Mouse (Mus musculus): Measurements from ENCODE around the gene Ganc. TPM values are rescaled to one million over a fixed set of nuclear protein-coding genes. Genes with fewer than 3 reads are reported as not detected.

Gene Ganc
- 3.6 TPM for polyA plus RNA-seq (2015; fragmentation: Illumina TruSeq; extraction: RNeasy Lipid Tissue Mini Kit (QIAGEN cat#74804); ENCODE audit: insufficient read depth, low read depth, low replicate concordance)

GRCm38 (mm10) chr2:120403653-120403985, at the start of gene Ganc:
Ganc (plus strand) TSS chr2:120403896.

GRCm38 (mm10) chr2:120403986-120404822, 508 bp downstream of the Ganc start, which contains the start of gene Tmem87a:
Tmem87a (minus strand) TSS chr2:120404113.

GRCm38 (mm10) chr2:120455719-120456118, 52.0 kb downstream of the Ganc start, which contains the start of gene Capn3:
Capn3 (plus strand) TSS chr2:120456019.

Other genes starting within 250 kb of the Ganc start
- gene Ehd4, start 249.3 kb upstream of the Ganc start, polyA plus RNA-seq (2015; fragmentation: Illumina TruSeq; extraction: RNeasy Lipid Tissue Mini Kit (QIAGEN cat#74804); ENCODE audit: insufficient read depth, low read depth, low replicate concordance) = 25.8 TPM
- gene Pla2g4e, start 158.6 kb upstream of the Ganc start, polyA plus RNA-seq (2015; fragmentation: Illumina TruSeq; extraction: RNeasy Lipid Tissue Mini Kit (QIAGEN cat#74804); ENCODE audit: insufficient read depth, low read depth, low replicate concordance) = not detected
- gene Pla2g4d, start 114.7 kb upstream of the Ganc start, polyA plus RNA-seq (2015; fragmentation: Illumina TruSeq; extraction: RNeasy Lipid Tissue Mini Kit (QIAGEN cat#74804); ENCODE audit: insufficient read depth, low read depth, low replicate concordance) = not detected
- not detected for gene Pla2g4f, start 89.7 kb upstream of the Ganc start, polyA plus RNA-seq (2015; fragmentation: Illumina TruSeq; extraction: RNeasy Lipid Tissue Mini Kit (QIAGEN cat#74804); ENCODE audit: insufficient read depth, low read depth, low replicate concordance)
- gene Vps39, start 50.8 kb upstream of the Ganc start, polyA plus RNA-seq (2015; fragmentation: Illumina TruSeq; extraction: RNeasy Lipid Tissue Mini Kit (QIAGEN cat#74804); ENCODE audit: insufficient read depth, low read depth, low replicate concordance) = 7.5 TPM
- 9.5 TPM for gene Tmem87a, start 217 bp downstream of the Ganc start, polyA plus RNA-seq (2015; fragmentation: Illumina TruSeq; extraction: RNeasy Lipid Tissue Mini Kit (QIAGEN cat#74804); ENCODE audit: insufficient read depth, low read depth, low replicate concordance)
- 1.00 TPM for gene Capn3, start 52.1 kb downstream of the Ganc start, polyA plus RNA-seq (2015; fragmentation: Illumina TruSeq; extraction: RNeasy Lipid Tissue Mini Kit (QIAGEN cat#74804); ENCODE audit: insufficient read depth, low read depth, low replicate concordance)
- 14.6 TPM for gene Zfp106, start 159.9 kb downstream of the Ganc start, polyA plus RNA-seq (2015; fragmentation: Illumina TruSeq; extraction: RNeasy Lipid Tissue Mini Kit (QIAGEN cat#74804); ENCODE audit: insufficient read depth, low read depth, low replicate concordance)
- 12.0 TPM for gene Snap23, start 163.8 kb downstream of the Ganc start, polyA plus RNA-seq (2015; fragmentation: Illumina TruSeq; extraction: RNeasy Lipid Tissue Mini Kit (QIAGEN cat#74804); ENCODE audit: insufficient read depth, low read depth, low replicate concordance)
- gene Haus2, start 205.5 kb downstream of the Ganc start, polyA plus RNA-seq (2015; fragmentation: Illumina TruSeq; extraction: RNeasy Lipid Tissue Mini Kit (QIAGEN cat#74804); ENCODE audit: insufficient read depth, low read depth, low replicate concordance) = 2.6 TPM
- gene Lrrc57, start 205.6 kb downstream of the Ganc start, polyA plus RNA-seq (2015; fragmentation: Illumina TruSeq; extraction: RNeasy Lipid Tissue Mini Kit (QIAGEN cat#74804); ENCODE audit: insufficient read depth, low read depth, low replicate concordance) = 3.5 TPM
- gene Stard9, start 225.2 kb downstream of the Ganc start, polyA plus RNA-seq (2015; fragmentation: Illumina TruSeq; extraction: RNeasy Lipid Tissue Mini Kit (QIAGEN cat#74804); ENCODE audit: insufficient read depth, low read depth, low replicate concordance) = 7.3 TPM

Measured in pancreas, adult 10 weeks (tissue).